Mouse (Mus musculus) heart, embryonic 12.5 days (tissue): Measurements from ENCODE around the gene Rps26. TPM values are rescaled to one million over a fixed set of nuclear protein-coding genes. Genes with fewer than 3 reads are reported as not detected.
A peak's percentile ranks its signal among the peaks of the same experiment; 100 is the strongest.

Source experiments
- ATAC-seq: fragments of 200-750 bp; cut with Nextera tagmentation; 2 replicates; pipeline ENCODE4 v1.8.0; 2017; ENCODE audit warnings: moderate TSS enrichment, moderate library complexity; ENCODE audit not compliant: insufficient number of reproducible peaks, low FRiP score
- H3K27ac ChIP-seq: fragments of 300-500 bp; sonication (generic); 2 replicates; pipeline ENCODE4 v1.5.1; 2016; ENCODE audit warnings: mild to moderate bottlenecking, moderate library complexity; ENCODE audit not compliant: poor library complexity, severe bottlenecking
- H3K27me3 ChIP-seq: fragments of 300-500 bp; sonication (generic); replicated peaks from 2 replicates; pipeline ENCODE4 v1.6.1; 2016; ENCODE audit warnings: mild to moderate bottlenecking, moderate library complexity
- H3K36me3 ChIP-seq: fragments of 300-500 bp; sonication (generic); 2 replicates; pipeline ENCODE4 v1.6.1; 2016; ENCODE audit warnings: mild to moderate bottlenecking, moderate library complexity
- H3K4me1 ChIP-seq: fragments of 300-500 bp; sonication (generic); replicated peaks from 2 replicates; pipeline ENCODE4 v1.6.1; 2016; ENCODE audit warnings: mild to moderate bottlenecking
- H3K4me2 ChIP-seq: fragments of 300-500 bp; sonication (generic); 2 replicates; pipeline ENCODE4 v1.6.1; 2016; ENCODE audit warnings: mild to moderate bottlenecking, moderate library complexity
- H3K4me3 ChIP-seq: fragments of 300-500 bp; sonication (generic); 2 replicates; pipeline ENCODE4 v1.5.1; 2016; ENCODE audit warnings: mild to moderate bottlenecking
- H3K9ac ChIP-seq: fragments of 300-500 bp; sonication (generic); 2 replicates; pipeline ENCODE4 v1.6.1; 2016; ENCODE audit warnings: mild to moderate bottlenecking, moderate library complexity
- H3K9me3 ChIP-seq: fragments of 300-500 bp; sonication (generic); replicated peaks from 2 replicates; pipeline ENCODE4 v1.6.1; 2016; ENCODE audit warnings: mild to moderate bottlenecking, moderate library complexity
- WGBS: fragments of 180-500 bp; shearing (Covaris S2); methylation state at CpG from one replicate; pipeline ENCODE4 v1.1.7; 2016; 5-methylcytosine and 5-hydroxymethylcytosine counted together
- polyA plus RNA-seq: library from polyadenylated mRNA; unstranded; fragments of >200 nt; fragmentation: Nextera tagmentation; extraction: Ambion mirVana; gene quantifications from 2 replicates; pipeline ENCODE4 v1.2.1, GENCODE M21; 2016

Rps26 gene
- polyA plus RNA-seq, 1 experiment from 2014 or later: 432 TPM

DNA sequence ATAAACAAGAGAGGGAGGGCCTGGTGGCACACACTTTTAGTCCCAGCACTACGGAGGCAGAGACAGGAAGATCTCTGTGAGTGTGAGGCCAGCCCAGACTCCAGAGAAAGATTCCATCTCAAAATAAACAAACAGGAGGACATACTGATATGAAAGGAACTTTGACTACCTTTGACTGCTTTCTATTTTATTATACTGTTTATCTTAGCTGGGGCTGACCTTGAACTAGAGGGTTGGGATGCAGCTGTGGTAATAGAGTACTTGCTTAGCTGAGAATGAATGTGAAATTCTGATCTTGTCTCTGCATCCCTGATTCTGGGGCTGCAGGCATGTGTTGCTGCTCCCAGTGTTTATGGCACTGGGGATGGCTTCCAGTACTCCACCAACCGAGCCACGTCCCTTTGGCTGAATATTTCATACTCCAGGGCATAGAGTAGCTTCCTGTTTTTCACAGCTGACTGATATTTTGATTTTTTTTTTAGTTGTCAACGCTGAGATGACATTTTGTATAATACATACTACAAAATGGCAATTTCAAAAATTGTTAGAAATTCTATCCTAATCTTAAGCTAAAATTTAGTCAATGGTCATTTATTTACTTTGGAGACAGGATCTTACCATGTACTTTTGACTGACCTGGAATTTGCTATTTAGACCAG is 23.9 kb downstream of the Rps26 start:
- H3K27ac ChIP-seq: no peak overlapping the region
- ATAC-seq: no peak
- H3K4me3 ChIP-seq: no peak overlapping the region
- peaks cover 5% of the 10 kb centered on the region for H3K4me1 ChIP-seq
- no peaks in the 10 kb centered on the region for H3K36me3 ChIP-seq
- H3K27me3 ChIP-seq: no peaks in the 10 kb centered on the region
- no peak overlapping the region for H3K9ac ChIP-seq
- WGBS: 80% methylated on average over 4 of the region's 4 CpGs
- no peaks in the 10 kb centered on the region for H3K9me3 ChIP-seq
- H3K4me2 ChIP-seq: no peak overlapping the region

DNA sequence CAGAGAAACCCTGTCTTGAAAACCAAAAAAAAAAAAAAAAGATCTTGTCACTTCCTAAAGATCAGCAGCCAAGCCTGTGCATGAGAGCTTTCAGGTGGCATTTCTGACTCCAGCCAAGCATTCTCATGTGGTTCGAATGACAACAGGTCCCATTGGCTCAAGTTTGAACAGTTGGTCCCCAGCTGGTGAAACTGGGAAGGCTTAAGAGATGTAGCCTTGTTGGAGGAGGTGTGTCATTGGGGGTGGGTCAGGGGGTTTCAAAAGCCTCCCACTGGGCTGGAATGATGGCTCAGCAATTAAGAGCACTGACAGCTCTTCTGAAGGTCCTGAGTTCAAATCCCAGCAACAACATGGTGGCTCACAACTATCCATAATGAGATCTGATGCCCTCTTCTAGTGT is 25.0 kb downstream of the Rps26 start:
- ATAC-seq: no peak
- H3K4me3 ChIP-seq: no peak overlapping the region
- no peak overlapping the region for H3K27ac ChIP-seq
- no peak overlapping the region for H3K4me2 ChIP-seq
- no peak overlapping the region for H3K9ac ChIP-seq
- H3K36me3 ChIP-seq: no peaks in the 10 kb centered on the region
- H3K4me1 ChIP-seq: peaks cover 5% of the 10 kb centered on the region
- WGBS: 77% methylated on average over 1 of the region's 1 CpGs
- no peaks in the 10 kb centered on the region for H3K9me3 ChIP-seq
- no peaks in the 10 kb centered on the region for H3K27me3 ChIP-seq

DNA sequence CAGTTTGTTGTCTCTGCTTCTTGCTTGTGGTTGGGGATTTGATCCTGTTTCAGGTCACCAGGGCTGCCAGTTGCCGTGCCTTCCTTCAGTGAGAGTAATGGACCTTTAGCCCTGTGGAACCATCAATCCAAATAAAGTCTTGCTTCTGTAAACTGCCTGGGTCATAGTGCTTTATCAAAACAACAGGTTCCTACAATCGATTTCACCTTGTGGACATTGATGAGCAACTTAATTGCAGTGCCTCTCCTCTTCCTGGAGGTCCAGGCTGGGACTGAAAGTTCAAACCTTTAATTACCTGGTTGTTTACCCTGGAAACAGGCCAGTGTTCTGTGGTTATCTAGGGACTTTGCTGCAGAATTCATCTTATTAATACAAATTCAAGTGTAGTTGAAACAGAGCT is 28.1 kb downstream of the Rps26 start:
- Histone ChIP-seq H3K27ac (no peak overlapping the region), H3K4me1 (no peaks in the 10 kb centered on the region), H3K36me3 (no peaks in the 10 kb centered on the region), H3K9ac (no peak overlapping the region), H3K4me2 (no peak overlapping the region), H3K4me3 (no peak overlapping the region), H3K9me3 (no peaks in the 10 kb centered on the region), H3K27me3 (no peaks in the 10 kb centered on the region)
- ATAC-seq: no peak
- 78% methylated on average over 2 of the region's 2 CpGs for WGBS

DNA sequence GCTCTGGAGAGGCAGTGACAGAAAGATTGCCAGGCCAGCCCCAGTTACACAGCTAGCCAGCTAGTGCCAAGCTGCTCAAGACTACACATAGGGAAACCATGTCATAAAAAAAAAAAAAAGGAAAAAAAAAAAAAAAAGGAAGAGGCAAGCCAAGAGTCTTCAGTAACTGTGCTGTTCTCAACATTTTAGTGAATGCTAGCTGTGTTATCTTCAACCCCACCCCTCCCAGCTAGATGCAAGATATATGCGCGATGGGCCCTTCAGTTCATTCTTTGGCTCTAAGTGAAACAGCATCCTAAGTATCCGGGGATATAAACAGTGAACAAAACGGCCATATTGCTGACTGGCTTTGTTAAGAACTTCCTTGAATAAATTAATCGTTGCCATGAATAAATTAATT is 33.8 kb downstream of the Rps26 start:
- no peak overlapping the region for H3K4me2 ChIP-seq

DNA sequence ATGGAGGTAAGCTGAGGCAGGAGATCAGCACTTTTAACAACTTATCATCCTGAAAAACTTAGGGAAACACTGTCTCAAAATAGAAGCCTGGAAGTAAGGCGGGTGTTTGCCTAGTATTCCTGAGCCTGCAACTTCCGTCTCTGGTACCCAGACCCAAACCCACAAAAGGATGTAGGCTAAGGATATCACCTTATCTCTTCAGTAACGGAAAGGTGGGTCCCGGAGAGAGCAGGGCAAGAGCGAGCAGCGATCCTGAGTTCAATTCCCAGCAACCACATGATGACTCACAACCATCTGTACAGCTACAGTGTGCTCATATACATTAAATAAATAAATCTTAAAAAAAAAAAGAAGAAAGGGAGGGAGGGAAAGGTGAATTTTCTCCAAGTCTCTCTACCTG is 35.1 kb downstream of the Rps26 start:
- peaks cover 30% of the 10 kb centered on the region for H3K27me3 ChIP-seq
- no peak for ATAC-seq
- H3K9me3 ChIP-seq: no peaks in the 10 kb centered on the region
- no peak overlapping the region for H3K4me3 ChIP-seq
- no peak overlapping the region for H3K4me2 ChIP-seq
- H3K9ac ChIP-seq: no peak overlapping the region
- peaks cover 20% of the 10 kb centered on the region for H3K4me1 ChIP-seq
- H3K36me3 ChIP-seq: no peaks in the 10 kb centered on the region
- 44% methylated on average over 6 of the region's 6 CpGs for WGBS
- no peak overlapping the region for H3K27ac ChIP-seq

More for the DNA sequence above, 33.8 kb downstream of the Rps26 start:
- Histone ChIP-seq H3K9me3 (no peaks in the 10 kb centered on the region), H3K27me3 (peaks cover 16% of the 10 kb centered on the region), H3K4me3 (no peak overlapping the region), H3K4me1 (peaks cover 19% of the 10 kb centered on the region), H3K27ac (no peak overlapping the region), H3K36me3 (no peaks in the 10 kb centered on the region), H3K9ac (no peak overlapping the region)
- 65% methylated on average over 5 of the region's 5 CpGs for WGBS
- no peak for ATAC-seq

DNA sequence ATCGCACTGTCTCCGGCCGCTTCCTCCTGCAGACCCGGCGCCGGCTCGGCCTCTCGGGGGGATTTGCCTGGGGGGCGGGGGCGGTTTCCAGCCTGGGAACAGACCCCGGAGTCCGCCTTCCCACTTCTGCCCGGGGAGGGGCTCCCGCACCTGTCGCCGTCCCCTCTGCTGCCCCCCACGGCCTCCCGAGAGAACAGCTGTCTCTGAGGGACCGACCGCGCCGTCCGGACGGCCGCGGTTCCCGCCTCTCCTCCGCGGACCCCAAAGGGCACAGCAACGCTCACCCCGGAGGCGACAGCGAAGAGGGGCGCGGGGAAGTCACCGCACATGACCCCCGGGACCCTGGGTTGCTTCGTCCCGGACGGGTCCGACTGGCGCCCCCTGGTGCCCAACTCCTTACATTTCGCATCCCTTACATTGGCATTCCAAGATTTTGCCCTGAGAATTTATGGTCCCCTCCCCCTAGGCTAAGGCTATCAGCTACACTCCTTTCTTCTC is 36.3 kb downstream of the Rps26 start:
- H3K27me3 ChIP-seq: peaks cover 38% of the 10 kb centered on the region
- no peaks in the 10 kb centered on the region for H3K9me3 ChIP-seq
- no peaks in the 10 kb centered on the region for H3K36me3 ChIP-seq
- peak overlapping the region; percentile 71 for H3K4me3 ChIP-seq
- H3K27ac ChIP-seq: no peak overlapping the region
- peak; percentile 34 for ATAC-seq
- peak overlapping the region; percentile 74 for H3K9ac ChIP-seq
- under 1% methylated on average over 43 of the region's 43 CpGs for WGBS
- peaks cover 23% of the 10 kb centered on the region for H3K4me1 ChIP-seq
- peak overlapping the region; percentile 95 for H3K4me2 ChIP-seq

DNA sequence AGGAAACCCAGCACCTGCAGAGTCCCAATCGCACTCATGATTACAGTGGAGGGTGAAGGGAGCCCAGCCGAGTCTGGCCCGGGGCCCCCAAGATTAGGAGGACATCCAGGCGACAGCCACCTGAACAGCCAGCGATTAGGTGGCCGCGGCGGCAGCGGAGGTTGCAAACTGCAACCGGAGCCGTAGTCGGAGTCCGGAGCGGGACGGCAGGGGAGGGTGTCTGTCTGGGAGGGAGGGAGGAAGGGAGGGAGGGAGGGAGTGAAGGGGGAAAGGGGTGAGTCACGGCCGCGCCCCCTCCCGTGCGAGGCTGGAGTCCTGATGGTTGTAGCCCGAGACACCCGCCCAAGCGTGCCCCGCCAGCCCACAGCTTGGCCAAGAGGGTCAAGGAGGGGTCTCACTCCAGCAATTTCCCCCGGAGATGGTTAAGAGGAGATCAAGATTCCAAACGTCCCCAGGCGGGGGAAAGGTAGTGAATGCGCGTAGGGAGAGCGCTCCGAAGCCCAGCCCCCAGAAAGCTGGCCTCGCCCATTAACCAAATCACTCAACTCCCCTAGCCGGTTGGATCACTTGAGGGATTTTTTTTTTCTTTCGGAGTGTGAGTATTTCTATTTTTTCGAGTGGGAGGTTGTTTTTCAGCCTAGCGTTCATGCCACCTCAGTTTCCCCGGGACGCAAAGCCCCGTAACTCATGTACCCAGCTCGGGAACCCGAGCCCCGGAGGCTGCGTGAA is 36.9 kb downstream of the Rps26 start, which contains the start of gene Erbb3:
Gene Erbb3, minus strand, starts transcription at position 189 of the 729 bp plus-strand sequence.
- Histone ChIP-seq H3K4me3 (peak within 1 kb of the TSS; percentile 71), H3K9me3 (no peaks in the 10 kb centered on the region), H3K27ac (0 out of 2 replicates have a peak within 1 kb of the TSS, but pooled peaks have one; percentile 19), H3K4me2 (peak within 1 kb of the TSS; percentile 95), H3K4me1 (peaks cover 23% of the 10 kb centered on the region), H3K36me3 (no peaks in the 10 kb centered on the region), H3K27me3 (peaks cover 41% of the 10 kb centered on the region), H3K9ac (peak within 1 kb of the TSS; percentile 74)
- ATAC-seq: peak; percentile 59
- 0% methylated on average over 32 of the region's 43 CpGs for WGBS

DNA sequence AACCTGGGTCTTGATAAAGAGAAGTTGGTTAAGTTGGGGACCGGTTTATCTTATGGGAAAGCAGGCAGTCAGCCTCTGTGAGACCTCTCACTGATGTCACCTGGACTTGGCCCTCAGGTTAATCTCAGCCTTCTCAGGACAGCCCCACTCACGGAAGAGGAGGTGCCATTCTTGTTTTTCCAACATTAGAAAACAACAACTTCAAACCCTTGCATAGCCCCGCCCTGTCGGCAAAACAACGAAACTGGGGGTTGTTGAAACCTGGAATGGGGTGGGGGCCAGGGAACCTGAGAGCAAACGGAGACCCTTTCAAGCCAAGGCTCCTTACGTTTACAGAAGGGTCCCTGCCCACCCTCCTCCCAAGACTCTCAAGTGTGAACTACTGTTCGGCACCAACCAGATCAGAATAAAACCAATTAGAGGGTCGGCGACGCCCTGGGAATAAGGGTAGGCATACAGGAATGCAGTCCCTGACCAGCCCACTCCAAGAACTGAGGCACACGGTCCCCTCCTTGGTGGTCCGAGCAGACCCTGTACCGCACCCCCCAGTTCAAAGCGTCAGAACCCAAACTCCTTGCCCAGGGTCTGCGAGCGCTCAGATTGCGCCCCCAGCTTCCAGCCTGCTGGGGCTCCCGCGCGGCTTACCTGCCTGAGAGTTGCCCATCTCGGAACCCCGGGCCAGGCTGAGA is 37.6 kb downstream of the Rps26 start:
- Histone ChIP-seq H3K9me3 (no peaks in the 10 kb centered on the region), H3K4me3 (peak overlapping the region; percentile 71), H3K27me3 (peaks cover 42% of the 10 kb centered on the region), H3K4me1 (peaks cover 28% of the 10 kb centered on the region), H3K27ac (0 out of 2 replicates have a peak overlapping the region, but pooled peaks have one; percentile 19), H3K36me3 (no peaks in the 10 kb centered on the region), H3K4me2 (peak overlapping the region; percentile 95), H3K9ac (peak overlapping the region; percentile 74)
- whole genome bisulfite sequencing: 2% methylated on average over 23 of the region's 23 CpGs
- ATAC-seq: no peak

DNA sequence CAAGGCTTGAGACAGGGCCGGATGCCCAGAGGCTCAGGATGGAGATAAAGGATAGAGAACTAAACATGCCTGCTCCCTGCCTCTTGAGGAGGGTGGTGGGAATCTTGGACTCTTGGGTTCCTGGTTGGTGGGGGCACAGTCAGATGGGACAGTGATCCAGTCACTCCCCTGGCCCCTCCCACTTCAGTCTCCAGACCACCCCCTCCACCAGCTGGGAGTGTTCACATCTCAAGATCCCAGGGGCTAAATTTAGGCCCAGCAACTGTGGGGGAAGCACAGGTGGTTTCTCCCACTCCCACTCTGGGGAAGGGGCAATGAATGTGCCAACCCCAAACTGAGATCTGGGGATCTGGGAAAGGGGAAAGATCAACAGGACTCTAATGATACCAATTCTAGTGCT is 38.4 kb downstream of the Rps26 start:
- Histone ChIP-seq H3K9me3 (no peaks in the 10 kb centered on the region), H3K27me3 (peaks cover 42% of the 10 kb centered on the region), H3K4me2 (peak overlapping the region; percentile 95; the same call in 1 of the 2 replicates), H3K4me3 (peak overlapping the region; percentile 71; the same call in 1 of the 2 replicates), H3K4me1 (peaks cover 36% of the 10 kb centered on the region), H3K36me3 (no peaks in the 10 kb centered on the region), H3K27ac (0 out of 2 replicates have a peak overlapping the region, but pooled peaks have one; percentile 28), H3K9ac (no peak overlapping the region)
- WGBS: 38% methylated on average over 1 of the region's 1 CpGs
- no peak for ATAC-seq

DNA sequence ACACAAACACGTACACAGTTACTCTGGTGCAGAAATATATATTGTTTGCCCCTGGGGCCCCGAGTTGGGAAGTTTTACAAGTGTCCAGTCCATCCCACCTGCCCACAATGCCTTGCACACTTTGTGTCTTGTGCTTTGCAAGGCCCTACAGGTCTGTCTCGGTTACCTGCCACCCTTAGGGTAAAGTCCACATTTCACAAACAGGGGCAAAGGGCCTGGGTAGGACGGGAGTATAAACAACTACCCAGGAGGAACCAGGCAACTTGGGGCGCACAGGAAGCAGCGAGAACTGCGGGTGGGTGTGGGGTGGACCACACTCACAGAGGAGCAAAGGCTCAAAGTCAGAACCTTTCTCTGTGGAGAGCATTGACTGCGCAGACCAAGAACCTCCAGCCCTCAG is 38.9 kb downstream of the Rps26 start:
- Histone ChIP-seq H3K4me1 (peaks cover 41% of the 10 kb centered on the region), H3K9me3 (no peaks in the 10 kb centered on the region), H3K9ac (no peak overlapping the region), H3K4me3 (no peak overlapping the region), H3K36me3 (no peaks in the 10 kb centered on the region), H3K4me2 (0 out of 2 replicates have a peak overlapping the region, but pooled peaks have one; percentile 7), H3K27ac (peak overlapping the region; percentile 28; the same call in 1 of the 2 replicates), H3K27me3 (peaks cover 42% of the 10 kb centered on the region)
- ATAC-seq: no peak
- 54% methylated on average over 8 of the region's 8 CpGs for WGBS

DNA sequence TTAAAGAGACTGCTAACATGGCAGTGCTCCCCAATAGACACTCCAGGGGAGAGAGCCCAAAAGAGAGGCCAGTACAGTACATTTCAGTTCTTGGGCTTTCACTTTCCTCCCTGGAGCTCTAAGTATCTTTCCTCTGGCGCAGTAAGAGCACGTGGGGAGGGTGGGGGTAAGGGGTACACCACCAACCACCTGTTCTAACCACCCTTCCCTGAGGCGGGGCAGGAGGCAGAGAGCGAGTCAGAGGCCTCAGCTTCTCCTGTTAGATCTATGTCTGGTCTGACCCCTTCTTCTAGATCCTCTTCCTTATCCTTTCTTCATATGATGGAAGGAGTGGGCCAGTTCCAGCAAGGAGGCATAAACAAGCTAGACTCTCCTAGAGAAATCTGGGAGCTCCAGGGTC is 39.4 kb downstream of the Rps26 start:
- Histone ChIP-seq H3K27me3 (peaks cover 42% of the 10 kb centered on the region), H3K27ac (peak overlapping the region; percentile 36; the same call in 1 of the 2 replicates), H3K9me3 (no peaks in the 10 kb centered on the region), H3K9ac (no peak overlapping the region), H3K36me3 (no peaks in the 10 kb centered on the region), H3K4me3 (no peak overlapping the region), H3K4me1 (peaks cover 40% of the 10 kb centered on the region), H3K4me2 (0 out of 2 replicates have a peak overlapping the region, but pooled peaks have one; percentile 7)
- ATAC-seq: no peak
- WGBS: 40% methylated on average over 4 of the region's 4 CpGs
